Mouse (Mus musculus) megakaryocyte, embryonic 14.5 days (primary cell): ENCODE measurements around the gene Fgfr2.

ENCODE experiments used
- FLI1 ChIP-seq: IDR thresholded peaks from 2 replicates; pipeline ENCODE4 v1.6.1; 2012; ENCODE audit warnings: low read length, inconsistent platforms, mixed read lengths
- GATA1 ChIP-seq: IDR thresholded peaks from 3 replicates; pipeline ENCODE4 v1.6.1; 2012; ENCODE audit warnings: mixed read lengths, low read length, inconsistent platforms, borderline replicate concordance

- TF ChIP-seq GATA1: no peak
- TF ChIP-seq FLI1: no peak
Measured at GRCm38 (mm10) chr7:130381387-130381951, 2741.7 kb downstream of the Fgfr2 start.
